Mouse (Mus musculus): ENCODE data around the gene Ddost. TPM values are rescaled to one million over a fixed set of nuclear protein-coding genes. Genes with fewer than 3 reads are reported as not detected.
A peak's percentile ranks its signal among the peaks of the same experiment; 100 is the strongest.

Ddost gene
- polyA plus RNA-seq, 1 experiment from 2014 or later, result 269 TPM

GRCm38 (mm10) chr4:138315781-138316180, 11.3 kb downstream of the Ddost start:
- no peak overlapping the region for H3K9ac ChIP-seq (ENCODE audit: low read depth, low read length)
- 74% methylated on average over 9 of the region's 9 CpGs for WGBS (ENCODE audit: insufficient replicate concordance)
- no peak overlapping the region for H3K4me3 ChIP-seq (ENCODE audit: low read depth, low read length)
- H3K4me1 ChIP-seq (ENCODE audit: control insufficient read depth, insufficient read depth, low read length), result no peaks in the 10 kb centered on the region
- no peak overlapping the region for H3K27ac ChIP-seq (ENCODE audit: low read depth, low read length)
- no peaks in the 10 kb centered on the region; the same call in 1 of the 2 replicates for H3K9me3 ChIP-seq (replicated peaks; ENCODE audit: control insufficient read depth, low read length)
- H3K4me2 ChIP-seq, result no peak overlapping the region
- ATAC-seq (replicated peaks; ENCODE audit: insufficient number of reproducible peaks, low FRiP score, low TSS enrichment), result no peak
- H3K36me3 ChIP-seq (ENCODE audit: control insufficient read depth, insufficient read depth, low read length), result peaks cover 30% of the 10 kb centered on the region
- H3K27me3 ChIP-seq (ENCODE audit: control insufficient read depth, insufficient read depth, low read length), result no peaks in the 10 kb centered on the region; the same call in 1 of the 2 replicates

GRCm38 (mm10) chr4:138316369-138316768, 11.8 kb downstream of the Ddost start:
- Histone ChIP-seq H3K9ac (ENCODE audit: low read depth, low read length) (no peak overlapping the region), H3K27ac (ENCODE audit: low read depth, low read length) (no peak overlapping the region), H3K4me3 (ENCODE audit: low read depth, low read length) (no peak overlapping the region), H3K9me3 (replicated peaks; ENCODE audit: control insufficient read depth, low read length) (no peaks in the 10 kb centered on the region; the same call in 1 of the 2 replicates), H3K27me3 (ENCODE audit: control insufficient read depth, insufficient read depth, low read length) (no peaks in the 10 kb centered on the region; the same call in 1 of the 2 replicates), H3K36me3 (ENCODE audit: control insufficient read depth, insufficient read depth, low read length) (peaks cover 27% of the 10 kb centered on the region), H3K4me2 (no peak overlapping the region), H3K4me1 (ENCODE audit: control insufficient read depth, insufficient read depth, low read length) (0 out of 2 replicates have a peak, but pooled peaks cover under 1% of the 10 kb centered on the region)
- no peak for ATAC-seq (replicated peaks; ENCODE audit: insufficient number of reproducible peaks, low FRiP score, low TSS enrichment)
- WGBS (ENCODE audit: insufficient replicate concordance), result 84% methylated on average over 6 of the region's 6 CpGs

- 54% methylated on average over 6 of the region's 6 CpGs for WGBS (ENCODE audit: insufficient replicate concordance)
- Histone ChIP-seq H3K9ac (ENCODE audit: low read depth, low read length) (no peak overlapping the region), H3K27ac (ENCODE audit: low read depth, low read length) (no peak overlapping the region), H3K4me3 (ENCODE audit: low read depth, low read length) (no peak overlapping the region), H3K9me3 (replicated peaks; ENCODE audit: control insufficient read depth, low read length) (no peaks in the 10 kb centered on the region; the same call in 1 of the 2 replicates), H3K36me3 (ENCODE audit: control insufficient read depth, insufficient read depth, low read length) (peaks cover 15% of the 10 kb centered on the region), H3K4me2 (no peak overlapping the region), H3K27me3 (ENCODE audit: control insufficient read depth, insufficient read depth, low read length) (no peaks in the 10 kb centered on the region; the same call in 1 of the 2 replicates), H3K4me1 (ENCODE audit: control insufficient read depth, insufficient read depth, low read length) (peaks cover 15% of the 10 kb centered on the region)
- 0 out of 2 replicates have a peak, but pooled peaks have one; percentile 27 for ATAC-seq (replicated peaks; ENCODE audit: insufficient number of reproducible peaks, low FRiP score, low TSS enrichment)
These were observed 14.2 kb downstream of the Ddost start for GRCm38 (mm10) chr4:138318509-138319266.

- Histone ChIP-seq H3K27ac (ENCODE audit: low read depth, low read length) (no peak overlapping the region), H3K4me1 (ENCODE audit: control insufficient read depth, insufficient read depth, low read length) (peaks cover 20% of the 10 kb centered on the region), H3K36me3 (ENCODE audit: control insufficient read depth, insufficient read depth, low read length) (peaks cover 10% of the 10 kb centered on the region), H3K4me2 (no peak overlapping the region), H3K4me3 (ENCODE audit: low read depth, low read length) (no peak overlapping the region), H3K27me3 (ENCODE audit: control insufficient read depth, insufficient read depth, low read length) (no peaks in the 10 kb centered on the region; the same call in 1 of the 2 replicates), H3K9me3 (replicated peaks; ENCODE audit: control insufficient read depth, low read length) (no peaks in the 10 kb centered on the region; the same call in 1 of the 2 replicates), H3K9ac (ENCODE audit: low read depth, low read length) (no peak overlapping the region)
- 33% methylated on average over 10 of the region's 10 CpGs for WGBS (ENCODE audit: insufficient replicate concordance)
- ATAC-seq (replicated peaks; ENCODE audit: insufficient number of reproducible peaks, low FRiP score, low TSS enrichment), result no peak
These were observed 15.0 kb downstream of the Ddost start for GRCm38 (mm10) chr4:138319508-138319907.

GRCm38 (mm10) chr4:138320711-138321110, 16.2 kb downstream of the Ddost start:
- H3K27me3 ChIP-seq (ENCODE audit: control insufficient read depth, insufficient read depth, low read length), result no peaks in the 10 kb centered on the region; the same call in 1 of the 2 replicates
- peaks cover 8% of the 10 kb centered on the region; the same call in 1 of the 2 replicates for H3K36me3 ChIP-seq (ENCODE audit: control insufficient read depth, insufficient read depth, low read length)
- H3K4me2 ChIP-seq, result no peak overlapping the region
- no peak overlapping the region for H3K27ac ChIP-seq (ENCODE audit: low read depth, low read length)
- no peak for ATAC-seq (replicated peaks; ENCODE audit: insufficient number of reproducible peaks, low FRiP score, low TSS enrichment)
- no peaks in the 10 kb centered on the region; the same call in 1 of the 2 replicates for H3K9me3 ChIP-seq (replicated peaks; ENCODE audit: control insufficient read depth, low read length)
- peaks cover 20% of the 10 kb centered on the region for H3K4me1 ChIP-seq (ENCODE audit: control insufficient read depth, insufficient read depth, low read length)
- no peak overlapping the region for H3K9ac ChIP-seq (ENCODE audit: low read depth, low read length)
- WGBS (ENCODE audit: insufficient replicate concordance), result 61% methylated on average over 11 of the region's 11 CpGs
- H3K4me3 ChIP-seq (ENCODE audit: low read depth, low read length), result no peak overlapping the region

GRCm38 (mm10) chr4:138321488-138321887, 17.0 kb downstream of the Ddost start:
- WGBS (ENCODE audit: insufficient replicate concordance), result 70% methylated on average over 7 of the region's 7 CpGs
- Histone ChIP-seq H3K9ac (ENCODE audit: low read depth, low read length) (no peak overlapping the region), H3K4me2 (no peak overlapping the region), H3K9me3 (replicated peaks; ENCODE audit: control insufficient read depth, low read length) (no peaks in the 10 kb centered on the region; the same call in 1 of the 2 replicates), H3K27me3 (ENCODE audit: control insufficient read depth, insufficient read depth, low read length) (no peaks in the 10 kb centered on the region; the same call in 1 of the 2 replicates), H3K4me1 (ENCODE audit: control insufficient read depth, insufficient read depth, low read length) (peaks cover 22% of the 10 kb centered on the region), H3K36me3 (ENCODE audit: control insufficient read depth, insufficient read depth, low read length) (peaks cover 7% of the 10 kb centered on the region; the same call in 1 of the 2 replicates), H3K27ac (ENCODE audit: low read depth, low read length) (no peak overlapping the region), H3K4me3 (ENCODE audit: low read depth, low read length) (no peak overlapping the region)
- ATAC-seq (replicated peaks; ENCODE audit: insufficient number of reproducible peaks, low FRiP score, low TSS enrichment), result no peak

- Histone ChIP-seq H3K4me1 (ENCODE audit: control insufficient read depth, insufficient read depth, low read length) (peaks cover 22% of the 10 kb centered on the region), H3K36me3 (ENCODE audit: control insufficient read depth, insufficient read depth, low read length) (no peaks in the 10 kb centered on the region), H3K4me3 (ENCODE audit: low read depth, low read length) (no peak overlapping the region), H3K4me2 (no peak overlapping the region), H3K9me3 (replicated peaks; ENCODE audit: control insufficient read depth, low read length) (no peaks in the 10 kb centered on the region), H3K9ac (ENCODE audit: low read depth, low read length) (no peak overlapping the region), H3K27ac (ENCODE audit: low read depth, low read length) (peak overlapping the region; percentile 54; the same call in 1 of the 2 replicates), H3K27me3 (ENCODE audit: control insufficient read depth, insufficient read depth, low read length) (no peaks in the 10 kb centered on the region)
- WGBS (ENCODE audit: insufficient replicate concordance), result 76% methylated on average over 4 of the region's 4 CpGs
- ATAC-seq (replicated peaks; ENCODE audit: insufficient number of reproducible peaks, low FRiP score, low TSS enrichment), result no peak
These were observed 18.2 kb downstream of the Ddost start for GRCm38 (mm10) chr4:138322692-138323091.

GRCm38 (mm10) chr4:138323753-138324152, 19.2 kb downstream of the Ddost start:
- Histone ChIP-seq H3K4me3 (ENCODE audit: low read depth, low read length) (no peak overlapping the region), H3K27ac (ENCODE audit: low read depth, low read length) (peak overlapping the region; percentile 90), H3K4me1 (ENCODE audit: control insufficient read depth, insufficient read depth, low read length) (peaks cover 22% of the 10 kb centered on the region), H3K27me3 (ENCODE audit: control insufficient read depth, insufficient read depth, low read length) (no peaks in the 10 kb centered on the region), H3K9me3 (replicated peaks; ENCODE audit: control insufficient read depth, low read length) (no peaks in the 10 kb centered on the region), H3K36me3 (ENCODE audit: control insufficient read depth, insufficient read depth, low read length) (no peaks in the 10 kb centered on the region), H3K9ac (ENCODE audit: low read depth, low read length) (peak overlapping the region; percentile 44; the same call in 1 of the 2 replicates), H3K4me2 (0 out of 2 replicates have a peak overlapping the region, but pooled peaks have one; percentile 10)
- WGBS (ENCODE audit: insufficient replicate concordance), result 40% methylated on average over 4 of the region's 4 CpGs
- no peak for ATAC-seq (replicated peaks; ENCODE audit: insufficient number of reproducible peaks, low FRiP score, low TSS enrichment)

Data from heart, embryonic 11.5 days (tissue).